Mouse (Mus musculus) stomach, postnatal 0 days (tissue): ENCODE measurements around the gene Ccdc63.

Experiments
- CTCF ChIP-seq: IDR thresholded peaks from 2 replicates; pipeline ENCODE4 v1.5.1; 2016; ENCODE audit warnings: antibody characterized with exemption, low read depth, mild to moderate bottlenecking, moderate library complexity
- EP300 ChIP-seq: optimal IDR thresholded peaks from 2 replicates; pipeline ENCODE3; 2016; ENCODE audit warnings: antibody characterized with exemption

DNA sequence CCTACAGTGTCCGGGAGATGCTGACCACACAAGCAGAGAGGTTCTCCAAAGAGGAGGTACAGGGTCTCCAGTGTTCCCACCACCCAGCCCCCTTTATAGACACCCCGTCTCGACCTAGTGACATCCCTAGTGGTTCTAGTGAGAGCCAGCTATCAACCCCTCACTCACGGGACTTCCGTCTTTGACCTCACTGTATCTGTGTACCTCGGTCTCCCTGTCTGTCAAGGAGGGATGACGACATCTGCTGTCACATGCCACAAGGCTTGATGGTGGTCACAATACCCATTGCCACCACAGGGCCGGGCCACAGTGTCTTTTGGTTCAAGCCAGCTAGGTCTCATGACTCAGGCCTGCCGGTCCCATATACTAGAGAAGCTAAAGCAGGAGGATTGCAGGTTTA lies 35.6 kb downstream of the Ccdc63 start:
- TF ChIP-seq EP300 (no peak), CTCF (no peak)
